In genomic region chr4:152267748-152268369, GRCm38 (mm10) we compare ENCODE assay signal across 11 mouse cellular contexts. TPM values are rescaled to one million over a fixed set of nuclear protein-coding genes. Genes with fewer than 3 reads are reported as not detected.
A peak's percentile ranks its signal among the peaks of the same experiment; 100 is the strongest.
DNase-seq lines count a peak whose midpoint lies in the region; TF ChIP-seq lines count a peak whose summit lies in the region.
"Had no signal": no experiment of that assay in that cellular context is flagged by ENCODE, and none has a peak within 500 bp of the region (broad histone marks: within the 10 kb centered on the region; RNA-seq: fewer than 3 reads in every experiment).

No protein-coding gene starts in this region.

- 93% methylated on average over 13 of the region's 13 CpGs for WGBS in thymus, adult 2 months

- H3K36me3 ChIP-seq in C2C12 (ENCODE audit: control insufficient read depth, insufficient read depth): peaks cover 40% of the 10 kb centered on the region
- no peaks in the 10 kb centered on the region for H3K36me3 ChIP-seq in thymus, adult 2 months (ENCODE audit: control insufficient read depth, insufficient read depth, low read length)

- no peaks in the 10 kb centered on the region for H3K79me3 ChIP-seq in C2C12 (ENCODE audit: low read depth)

- H3K27ac ChIP-seq in thymus, adult 2 months (ENCODE audit: control insufficient read depth, insufficient read depth, low read length): no peak overlapping the region

- DNase-seq in NIH3T3 (ENCODE audit: low read depth): peak; percentile 68
- DNase-seq in cerebellum, postnatal 36 days: peak; percentile 75 to 79
- DNase-seq in heart, postnatal 4 days: peak; percentile 62
- no peak for DNase-seq in thymus, postnatal 0 days (ENCODE audit: low spot score)
- no peak for DNase-seq in neural tube, embryonic 10.5 days (ENCODE audit: extremely low spot score, low spot score)
- DNase-seq in thymus, adult 2 months: no peak
- DNase-seq in right cerebral cortex, postnatal 36 days (ENCODE audit: low spot score in 2 of 2): no peak
- DNase-seq: kidney, adult 11 months; thymus, postnatal 14 days had no signal

- H3K4me3 ChIP-seq in C2C12 (ENCODE audit: insufficient read depth, poor library complexity, severe bottlenecking): no peak overlapping the region
- H3K4me3 ChIP-seq in thymus, adult 2 months (ENCODE audit: control insufficient read depth, insufficient read depth, low read length): no peak overlapping the region

- no peaks in the 10 kb centered on the region for H3K27me3 ChIP-seq in C2C12 (ENCODE audit: control insufficient read depth, insufficient read depth, insufficient read length)
- H3K27me3 ChIP-seq in thymus, adult 2 months (ENCODE audit: control insufficient read depth, insufficient read depth, low read length): no peaks in the 10 kb centered on the region

- no peak overlapping the region for H3ac ChIP-seq in C2C12 (ENCODE audit: control insufficient read depth, insufficient read length, low read depth)

- no peaks in the 10 kb centered on the region for H3K4me1 ChIP-seq in thymus, adult 2 months (replicated peaks; ENCODE audit: control insufficient read depth, insufficient read depth, low read length)

- H3K79me2 ChIP-seq in C2C12 (ENCODE audit: control insufficient read depth, insufficient read depth): no peaks in the 10 kb centered on the region

- TF ChIP-seq POLR2A in thymus, adult 2 months (IDR thresholded peaks at IDR 0.05; ENCODE audit: control insufficient read depth, extremely low read depth, insufficient read depth, low read length, poor library complexity): no peak

- TF ChIP-seq CTCF in C2C12 (IDR thresholded peaks at IDR 0.05; ENCODE audit: control insufficient read depth, insufficient read depth, insufficient read length): no peak
- no peak for TF ChIP-seq CTCF in thymus, adult 2 months (IDR thresholded peaks at IDR 0.05; ENCODE audit: borderline replicate concordance, control insufficient read depth, extremely low read depth, insufficient read depth, low read length, poor library complexity)

TF ChIP-seq in C2C12, 6 proteins besides CTCF, POLR2A, EP300 and RAD21:
- TF ChIP-seq MYOD1 (IDR thresholded peaks at IDR 0.05; ENCODE audit: control insufficient read depth, insufficient read length, low read depth) (peak; percentile 98), CEBPB (IDR thresholded peaks at IDR 0.05; ENCODE audit: low read depth) (peak; percentile 6), FOSL1 (IDR thresholded peaks at IDR 0.05; ENCODE audit: insufficient read depth, low read length, poor library complexity, severe bottlenecking) (no peak), MAX (IDR thresholded peaks at IDR 0.05) (peak; percentile 67)
TF ChIP-seq in C2C12: peak in this region for 3.

RNA-seq across cellular contexts. Expression of gene Gpr153, which starts 6.2 kb away (rescaled TPM):
- 5.4 TPM for polyA plus RNA-seq in C2C12 (2012; fragmentation: generic; extraction: Trizol)
- total RNA-seq in heart, postnatal 4 days (2021): 10 to 100 TPM; 30.1 to 30.6 TPM
- polyA plus RNA-seq in thymus, postnatal 0 days (2015; fragmentation: Nextera tagmentation; extraction: Ambion mirVana): 1.2 and 1.4 TPM in 2 replicates
- polyA plus RNA-seq in thymus, adult 2 months (2012; rRNA removed): 5.3 and 5.5 TPM in 2 replicates

RNA-seq across cellular contexts. Expression of gene Hes3, which starts 23.6 kb away (rescaled TPM):
- polyA plus RNA-seq in C2C12 (2012; fragmentation: generic; extraction: Trizol): not detected
- not detected for total RNA-seq in heart, postnatal 4 days (2021)
- polyA plus RNA-seq in thymus, postnatal 0 days (2015; fragmentation: Nextera tagmentation; extraction: Ambion mirVana): 0.07 TPM in 1 of 2 replicates, not detected in the other
- 0.19 and 0.28 TPM in 2 replicates for polyA plus RNA-seq in thymus, adult 2 months (2012; rRNA removed)
- total RNA-seq: liver, adult 2 months had no signal
- polyA plus RNA-seq: liver, adult 2 months had no signal

RNA-seq across cellular contexts. Expression of gene Icmt, which starts 29.2 kb away (rescaled TPM):
- polyA plus RNA-seq in C2C12 (2012; fragmentation: generic; extraction: Trizol): 34.1 TPM
- total RNA-seq in heart, postnatal 4 days (2021): 10 to 100 TPM; 32.1 to 33.3 TPM
- 19.2 and 19.7 TPM in 2 replicates for polyA plus RNA-seq in thymus, postnatal 0 days (2015; fragmentation: Nextera tagmentation; extraction: Ambion mirVana)
- polyA plus RNA-seq in thymus, adult 2 months (2012; rRNA removed): 42.6 and 48.1 TPM in 2 replicates

RNA-seq across cellular contexts. Expression of gene Rnf207, which starts 50.9 kb away (rescaled TPM):
- polyA plus RNA-seq in C2C12 (2012; fragmentation: generic; extraction: Trizol): 0.23 TPM
- 100 to 1,000 TPM; 105 to 116 TPM for total RNA-seq in heart, postnatal 4 days (2021)
- polyA plus RNA-seq in thymus, postnatal 0 days (2015; fragmentation: Nextera tagmentation; extraction: Ambion mirVana): 0.09 TPM in 1 of 2 replicates, not detected in the other
- 0.57 and 10.2 TPM in 2 replicates for polyA plus RNA-seq in thymus, adult 2 months (2012; rRNA removed)
- total RNA-seq: liver, adult 2 months had no signal

RNA-seq across cellular contexts. Expression of gene Rpl22, which starts 57.7 kb away (rescaled TPM):
- polyA plus RNA-seq in C2C12 (2012; fragmentation: generic; extraction: Trizol): 1,836 TPM
- 100 to 1,000 TPM; 312 to 319 TPM for total RNA-seq in heart, postnatal 4 days (2021)
- 557 and 592 TPM in 2 replicates for polyA plus RNA-seq in thymus, postnatal 0 days (2015; fragmentation: Nextera tagmentation; extraction: Ambion mirVana)
- polyA plus RNA-seq in thymus, adult 2 months (2012; rRNA removed): 43.8 and 60.3 TPM in 2 replicates

Comparison
In these comparisons a context has a peak if more than half of its experiments do, and no peak if none do; other contexts are left out.
1. DNase-seq: peak in NIH3T3 (single experiment), cerebellum, postnatal 36 days (2 of 2) and heart, postnatal 4 days (single experiment); none in thymus, postnatal 0 days (single experiment), neural tube, embryonic 10.5 days (single experiment), thymus, adult 2 months (single experiment) and right cerebral cortex, postnatal 36 days (0 of 2).